Mouse (Mus musculus): ENCODE data around the gene Nos3. TPM values are rescaled to one million over a fixed set of nuclear protein-coding genes. Genes with fewer than 3 reads are reported as not detected.

Nos3 gene
- polyA plus RNA-seq (2014; fragmentation: Nextera tagmentation; extraction: Ambion mirVana), result 6.6 and 7.4 TPM in 2 replicates

DNA sequence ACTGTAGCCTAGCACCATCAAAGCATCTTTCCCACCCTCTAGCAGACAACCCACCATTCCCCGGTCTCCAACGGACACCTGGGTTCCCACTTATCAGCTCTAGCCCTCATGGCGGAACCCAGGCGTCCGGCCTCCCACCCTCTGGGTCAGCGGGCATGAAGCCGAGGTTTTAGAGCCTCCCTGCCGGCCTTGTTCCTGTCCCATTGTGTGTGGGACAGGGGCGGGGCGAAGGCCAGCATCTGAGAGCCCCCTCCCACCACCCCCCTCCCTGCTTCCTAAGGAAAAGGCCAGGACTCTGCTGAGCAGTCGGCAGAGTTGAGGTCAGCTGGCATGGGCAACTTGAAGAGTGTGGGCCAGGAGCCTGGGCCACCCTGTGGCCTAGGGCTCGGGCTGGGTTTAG is at the start of gene Nos3:
Gene Nos3, plus strand, starts transcription at position 303 of the 400 bp plus-strand sequence.
- DNase-seq (ENCODE audit: low spot score) (no peak), ATAC-seq (replicated peaks; ENCODE audit: low FRiP score) (no peak)
- Histone ChIP-seq H3K4me3 (ENCODE audit: low read depth, low read length) (no peak within 1 kb of the TSS), H3K27ac (ENCODE audit: low read depth, low read length) (no peak within 1 kb of the TSS), H3K36me3 (ENCODE audit: control insufficient read depth, insufficient read depth, low read length) (no peaks in the 10 kb centered on the region), H3K4me1 (replicated peaks; ENCODE audit: control insufficient read depth, insufficient read depth, low read length) (no peaks in the 10 kb centered on the region), H3K9ac (ENCODE audit: low read length) (no peak within 1 kb of the TSS), H3K4me2 (ENCODE audit: low read depth, low read length, severe bottlenecking) (no peak within 1 kb of the TSS), H3K27me3 (ENCODE audit: control insufficient read depth, insufficient read depth, low read length) (no peaks in the 10 kb centered on the region), H3K9me3 (ENCODE audit: control insufficient read depth, low read length) (no peaks in the 10 kb centered on the region)
- 35% methylated on average over 12 of the region's 12 CpGs for WGBS

DNA sequence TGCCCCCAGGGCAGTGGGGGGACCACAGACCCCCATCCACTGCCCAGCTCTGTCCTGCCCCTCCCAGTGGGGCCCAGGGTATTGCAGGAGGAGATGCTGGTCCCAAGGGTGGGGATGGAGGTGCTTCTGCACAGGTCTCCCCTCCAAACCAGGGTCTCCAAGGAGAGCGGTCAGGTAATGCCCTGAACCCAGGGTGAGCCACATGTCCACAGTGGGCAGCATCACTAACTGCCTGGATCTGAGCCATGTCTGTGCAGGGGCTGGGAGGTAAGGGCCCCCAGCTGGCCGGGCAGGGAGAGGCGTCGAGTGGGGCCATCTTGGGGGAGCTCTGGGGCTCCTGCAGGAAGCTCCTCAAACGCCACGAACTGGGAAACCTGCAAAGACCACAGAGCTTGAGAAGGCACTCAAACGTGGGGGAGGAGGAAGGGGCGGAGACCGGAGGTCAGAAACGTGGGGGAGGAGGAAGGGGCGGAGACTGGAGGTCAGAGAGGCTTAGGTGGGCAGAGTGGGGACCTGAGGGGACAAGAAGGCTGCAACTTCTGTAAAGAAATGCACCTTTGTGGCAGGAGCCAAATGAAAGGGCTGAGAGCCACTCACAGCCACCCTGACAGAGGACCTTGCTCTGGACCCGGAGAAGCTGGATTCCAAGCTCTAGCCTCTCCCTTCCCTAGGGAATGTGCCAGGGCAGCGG is 44.7 kb upstream of the Nos3 start:
- Histone ChIP-seq H3K27me3 (ENCODE audit: control insufficient read depth, insufficient read depth, low read length) (no peaks in the 10 kb centered on the region; the same call in 1 of the 2 replicates), H3K4me1 (replicated peaks; ENCODE audit: control insufficient read depth, insufficient read depth, low read length) (peaks cover 30% of the 10 kb centered on the region), H3K36me3 (ENCODE audit: control insufficient read depth, insufficient read depth, low read length) (no peaks in the 10 kb centered on the region), H3K9me3 (ENCODE audit: control insufficient read depth, low read length) (no peaks in the 10 kb centered on the region), H3K4me2 (ENCODE audit: low read depth, low read length, severe bottlenecking) (peak overlapping the region; percentile 31; the same call in 1 of the 2 replicates), H3K27ac (ENCODE audit: low read depth, low read length) (0 out of 2 replicates have a peak overlapping the region, but pooled peaks have one; percentile 18), H3K4me3 (ENCODE audit: low read depth, low read length) (no peak overlapping the region), H3K9ac (ENCODE audit: low read length) (peak overlapping the region; percentile 37; the same call in 1 of the 2 replicates)
- 10% methylated on average over 13 of the region's 13 CpGs for WGBS
- DNase-seq (ENCODE audit: low spot score) (peak; percentile 76), ATAC-seq (replicated peaks; ENCODE audit: low FRiP score) (no peak)

DNA sequence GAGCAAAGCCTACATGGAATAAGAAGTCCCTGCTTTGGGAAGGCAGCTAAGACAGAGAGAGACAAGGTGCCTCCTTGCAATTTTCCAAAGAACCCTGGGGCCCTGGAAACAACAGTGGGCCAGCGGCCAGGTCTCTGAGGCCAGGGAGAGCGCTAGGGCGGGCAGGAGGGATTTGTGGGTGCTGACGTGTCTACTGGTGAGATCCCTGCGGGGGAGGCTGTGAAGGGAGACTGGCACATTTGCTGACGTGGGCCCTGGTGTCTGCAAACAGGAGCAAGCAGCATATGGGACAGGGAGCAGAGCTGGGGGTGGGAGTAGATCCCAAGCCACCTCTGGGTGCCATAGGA is 44.2 kb upstream of the Nos3 start:
- Histone ChIP-seq H3K4me1 (replicated peaks; ENCODE audit: control insufficient read depth, insufficient read depth, low read length) (peaks cover 30% of the 10 kb centered on the region), H3K9ac (ENCODE audit: low read length) (peak overlapping the region; percentile 37; the same call in 1 of the 2 replicates), H3K4me3 (ENCODE audit: low read depth, low read length) (no peak overlapping the region), H3K27ac (ENCODE audit: low read depth, low read length) (0 out of 2 replicates have a peak overlapping the region, but pooled peaks have one; percentile 18), H3K4me2 (ENCODE audit: low read depth, low read length, severe bottlenecking) (peak overlapping the region; percentile 31; the same call in 1 of the 2 replicates), H3K9me3 (ENCODE audit: control insufficient read depth, low read length) (no peaks in the 10 kb centered on the region), H3K36me3 (ENCODE audit: control insufficient read depth, insufficient read depth, low read length) (no peaks in the 10 kb centered on the region), H3K27me3 (ENCODE audit: control insufficient read depth, insufficient read depth, low read length) (no peaks in the 10 kb centered on the region; the same call in 1 of the 2 replicates)
- no peak for DNase-seq (ENCODE audit: low spot score)
- no peak for ATAC-seq (replicated peaks; ENCODE audit: low FRiP score)
- WGBS, result 32% methylated on average over 6 of the region's 6 CpGs

DNA sequence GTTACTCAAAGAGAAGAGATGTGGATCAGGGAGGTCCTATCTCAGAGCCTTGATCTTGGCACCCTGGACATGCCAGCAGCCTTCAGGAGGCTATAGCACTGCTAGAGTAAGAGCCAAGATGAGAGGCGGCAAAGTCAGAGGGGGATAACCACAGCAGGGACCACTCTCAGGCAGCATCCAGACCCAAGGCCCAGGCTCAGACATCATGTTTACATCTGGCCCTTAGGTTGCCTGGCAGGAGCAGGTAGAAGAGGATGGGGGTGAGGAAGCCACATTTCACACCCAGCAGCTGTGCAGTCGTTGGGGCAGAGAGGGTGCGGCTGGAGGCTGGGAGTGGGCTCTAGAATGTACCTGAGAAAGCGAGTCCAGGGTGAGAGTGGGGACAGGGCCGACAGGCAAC is 43.7 kb upstream of the Nos3 start:
- Histone ChIP-seq H3K36me3 (ENCODE audit: control insufficient read depth, insufficient read depth, low read length) (no peaks in the 10 kb centered on the region), H3K9me3 (ENCODE audit: control insufficient read depth, low read length) (no peaks in the 10 kb centered on the region), H3K4me3 (ENCODE audit: low read depth, low read length) (no peak overlapping the region), H3K4me1 (replicated peaks; ENCODE audit: control insufficient read depth, insufficient read depth, low read length) (peaks cover 30% of the 10 kb centered on the region), H3K4me2 (ENCODE audit: low read depth, low read length, severe bottlenecking) (peak overlapping the region; percentile 47), H3K27me3 (ENCODE audit: control insufficient read depth, insufficient read depth, low read length) (no peaks in the 10 kb centered on the region; the same call in 1 of the 2 replicates), H3K27ac (ENCODE audit: low read depth, low read length) (0 out of 2 replicates have a peak overlapping the region, but pooled peaks have one; percentile 6), H3K9ac (ENCODE audit: low read length) (peak overlapping the region; percentile 62; the same call in 1 of the 2 replicates)
- DNase-seq (ENCODE audit: low spot score), result no peak
- WGBS, result 30% methylated on average over 5 of the region's 5 CpGs
- ATAC-seq (replicated peaks; ENCODE audit: low FRiP score), result no peak

DNA sequence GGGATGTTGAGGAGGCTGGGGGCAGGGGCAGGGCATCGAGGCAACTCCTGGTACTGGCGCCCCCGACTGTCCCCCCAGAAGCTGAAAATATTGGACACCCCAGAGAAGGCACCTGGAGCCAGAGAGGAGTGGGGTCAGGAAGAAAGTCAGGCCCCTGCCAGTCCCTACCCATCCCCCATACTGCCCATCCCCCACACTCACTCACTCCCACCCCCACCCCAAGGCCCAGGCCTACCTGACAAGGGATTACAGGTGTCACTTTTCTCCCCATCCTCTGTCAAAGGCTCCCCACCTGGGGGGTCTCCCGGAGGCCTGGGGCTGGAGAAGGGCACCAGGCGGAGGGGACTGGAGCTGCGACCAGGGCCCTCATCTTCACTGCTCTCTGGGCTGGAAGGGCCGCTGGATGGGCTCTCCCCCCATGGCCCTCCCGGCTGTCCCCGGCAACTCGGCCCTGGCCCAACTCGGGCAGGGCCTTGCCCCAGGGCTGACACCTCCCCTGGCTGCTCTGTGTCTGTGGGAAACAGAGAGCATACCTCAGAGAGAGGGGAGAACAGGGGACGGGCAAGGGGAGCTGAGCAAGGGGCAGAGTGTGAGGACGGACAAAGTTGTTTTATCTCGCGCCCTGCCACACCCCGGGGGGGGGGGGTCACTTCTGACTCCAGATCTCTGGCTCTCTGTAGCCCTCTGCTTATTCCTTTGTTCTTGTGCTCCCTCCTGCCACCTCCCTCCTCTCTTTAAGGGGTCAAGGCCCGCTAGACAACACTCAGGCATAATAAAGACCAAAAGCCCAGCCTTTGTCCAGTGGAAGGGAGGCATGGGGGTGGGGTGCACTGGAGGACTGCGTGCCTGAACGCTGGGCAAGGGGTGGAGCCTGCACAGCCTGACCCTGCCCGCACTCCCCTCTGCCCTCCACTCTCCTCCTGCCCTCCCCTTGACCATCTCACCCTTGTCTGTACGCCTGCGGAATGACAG is 42.6 kb upstream of the Nos3 start:
- 4% methylated on average over 22 of the region's 22 CpGs for WGBS
- no peaks in the 10 kb centered on the region; the same call in 1 of the 2 replicates for H3K36me3 ChIP-seq (ENCODE audit: control insufficient read depth, insufficient read depth, low read length)
- peaks cover 30% of the 10 kb centered on the region for H3K4me1 ChIP-seq (replicated peaks; ENCODE audit: control insufficient read depth, insufficient read depth, low read length)
- ATAC-seq (replicated peaks; ENCODE audit: low FRiP score) (peak; percentile 72), DNase-seq (ENCODE audit: low spot score) (peak; percentile 77)
- H3K9me3 ChIP-seq (ENCODE audit: control insufficient read depth, low read length), result no peaks in the 10 kb centered on the region
- H3K27ac ChIP-seq (ENCODE audit: low read depth, low read length), result peak overlapping the region; percentile 65
- peak overlapping the region; percentile 47 for H3K4me2 ChIP-seq (ENCODE audit: low read depth, low read length, severe bottlenecking)
- peak overlapping the region; percentile 62 for H3K9ac ChIP-seq (ENCODE audit: low read length)
- H3K4me3 ChIP-seq (ENCODE audit: low read depth, low read length), result peak overlapping the region; percentile 14; the same call in 1 of the 2 replicates
- H3K27me3 ChIP-seq (ENCODE audit: control insufficient read depth, insufficient read depth, low read length), result no peaks in the 10 kb centered on the region; the same call in 1 of the 2 replicates

DNA sequence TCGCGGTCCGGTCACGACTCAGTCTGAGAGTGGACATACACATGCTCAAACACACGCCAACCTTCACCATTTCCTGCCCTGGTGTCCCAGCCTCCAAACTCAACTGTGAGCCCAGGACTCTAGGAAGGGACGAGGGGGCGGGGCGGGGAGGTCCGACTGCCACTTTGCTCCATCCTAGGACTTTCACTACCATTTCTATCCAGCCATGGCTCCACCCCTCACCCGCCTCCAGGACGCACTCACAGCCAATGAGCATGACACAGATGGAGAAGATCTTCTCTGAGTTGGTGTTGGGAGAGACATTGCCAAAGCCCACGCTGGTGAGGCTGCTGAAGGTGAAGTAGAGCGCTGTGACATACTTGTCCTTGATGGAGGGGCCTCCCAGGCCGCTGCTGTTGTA is 39.4 kb upstream of the Nos3 start:
- no peak for DNase-seq (ENCODE audit: low spot score)
- H3K4me1 ChIP-seq (replicated peaks; ENCODE audit: control insufficient read depth, insufficient read depth, low read length), result peaks cover 41% of the 10 kb centered on the region
- no peak overlapping the region for H3K4me3 ChIP-seq (ENCODE audit: low read depth, low read length)
- no peak overlapping the region for H3K4me2 ChIP-seq (ENCODE audit: low read depth, low read length, severe bottlenecking)
- H3K27ac ChIP-seq (ENCODE audit: low read depth, low read length), result no peak overlapping the region
- H3K9me3 ChIP-seq (ENCODE audit: control insufficient read depth, low read length), result no peaks in the 10 kb centered on the region
- H3K9ac ChIP-seq (ENCODE audit: low read length), result no peak overlapping the region
- no peaks in the 10 kb centered on the region; the same call in 1 of the 2 replicates for H3K36me3 ChIP-seq (ENCODE audit: control insufficient read depth, insufficient read depth, low read length)
- 58% methylated on average over 14 of the region's 14 CpGs for WGBS
- H3K27me3 ChIP-seq (ENCODE audit: control insufficient read depth, insufficient read depth, low read length), result no peaks in the 10 kb centered on the region; the same call in 1 of the 2 replicates
- no peak for ATAC-seq (replicated peaks; ENCODE audit: low FRiP score)

- Histone ChIP-seq H3K4me1 (replicated peaks; ENCODE audit: control insufficient read depth, insufficient read depth, low read length) (peaks cover 30% of the 10 kb centered on the region), H3K9me3 (ENCODE audit: control insufficient read depth, low read length) (no peaks in the 10 kb centered on the region), H3K36me3 (ENCODE audit: control insufficient read depth, insufficient read depth, low read length) (no peaks in the 10 kb centered on the region; the same call in 1 of the 2 replicates), H3K4me3 (ENCODE audit: low read depth, low read length) (no peak overlapping the region), H3K4me2 (ENCODE audit: low read depth, low read length, severe bottlenecking) (no peak overlapping the region), H3K9ac (ENCODE audit: low read length) (no peak overlapping the region), H3K27ac (ENCODE audit: low read depth, low read length) (no peak overlapping the region), H3K27me3 (ENCODE audit: control insufficient read depth, insufficient read depth, low read length) (no peaks in the 10 kb centered on the region; the same call in 1 of the 2 replicates)
- WGBS, result 90% methylated on average over 15 of the region's 15 CpGs
- no peak for DNase-seq (ENCODE audit: low spot score)
- ATAC-seq (replicated peaks; ENCODE audit: low FRiP score), result no peak
These were observed 38.3 kb upstream of the Nos3 start for GRCm38 (mm10) chr5:24326166-24326841.

Data from forebrain, embryonic 11.5 days (tissue).